Mouse (Mus musculus) midbrain, embryonic 15.5 days (tissue): ENCODE data around the gene Fcf1. TPM values are rescaled to one million over a fixed set of nuclear protein-coding genes. Genes with fewer than 3 reads are reported as not detected.

Experiments
- ATAC-seq: fragments of 200-750 bp; cut with Nextera tagmentation; replicated peaks from 2 replicates; pipeline ENCODE4 v1.8.0; 2017; ENCODE audit warnings: moderate TSS enrichment
- H3K27ac ChIP-seq: fragments of 300-500 bp; sonication (generic); 2 replicates; pipeline ENCODE4 v1.5.1; 2015; ENCODE audit warnings: mild to moderate bottlenecking, inconsistent platforms
- H3K27me3 ChIP-seq: fragments of 300-500 bp; sonication (generic); replicated peaks from 2 replicates; pipeline ENCODE4 v1.6.1; 2015; ENCODE audit warnings: inconsistent platforms
- H3K36me3 ChIP-seq: fragments of 300-500 bp; sonication (generic); replicated peaks from 2 replicates; pipeline ENCODE4 v1.6.1; 2015; ENCODE audit warnings: inconsistent platforms
- H3K4me1 ChIP-seq: fragments of 300-500 bp; sonication (generic); 2 replicates; pipeline ENCODE4 v1.6.1; 2015; ENCODE audit warnings: inconsistent platforms
- H3K4me2 ChIP-seq: fragments of 300-500 bp; sonication (generic); 2 replicates; pipeline ENCODE4 v1.6.1; 2015; ENCODE audit warnings: inconsistent platforms, mild to moderate bottlenecking, moderate library complexity
- H3K4me3 ChIP-seq: fragments of 300-500 bp; sonication (generic); 2 replicates; pipeline ENCODE4 v1.5.1; 2015; ENCODE audit warnings: mild to moderate bottlenecking, inconsistent platforms
- H3K9ac ChIP-seq: fragments of 300-500 bp; sonication (generic); 2 replicates; pipeline ENCODE4 v1.6.1; 2015; ENCODE audit warnings: mild to moderate bottlenecking, inconsistent platforms
- H3K9me3 ChIP-seq: fragments of 300-500 bp; sonication (generic); 2 replicates; pipeline ENCODE4 v1.6.1; 2016; ENCODE audit warnings: inconsistent platforms
- WGBS: fragments of 180-500 bp; shearing (Covaris S2); methylation state at CpG from one replicate; pipeline ENCODE4 v1.1.7; 2015; ENCODE audit warnings: mixed read lengths; 5-methylcytosine and 5-hydroxymethylcytosine counted together
- polyA plus RNA-seq: library from polyadenylated mRNA; unstranded; fragments of >200 nt; fragmentation: Nextera tagmentation; extraction: Ambion mirVana; gene quantifications from 2 replicates; pipeline ENCODE4 v1.2.1, GENCODE M21; 2015

Fcf1 gene
- 79.5 and 81.8 TPM in 2 replicates for polyA plus RNA-seq

DNA sequence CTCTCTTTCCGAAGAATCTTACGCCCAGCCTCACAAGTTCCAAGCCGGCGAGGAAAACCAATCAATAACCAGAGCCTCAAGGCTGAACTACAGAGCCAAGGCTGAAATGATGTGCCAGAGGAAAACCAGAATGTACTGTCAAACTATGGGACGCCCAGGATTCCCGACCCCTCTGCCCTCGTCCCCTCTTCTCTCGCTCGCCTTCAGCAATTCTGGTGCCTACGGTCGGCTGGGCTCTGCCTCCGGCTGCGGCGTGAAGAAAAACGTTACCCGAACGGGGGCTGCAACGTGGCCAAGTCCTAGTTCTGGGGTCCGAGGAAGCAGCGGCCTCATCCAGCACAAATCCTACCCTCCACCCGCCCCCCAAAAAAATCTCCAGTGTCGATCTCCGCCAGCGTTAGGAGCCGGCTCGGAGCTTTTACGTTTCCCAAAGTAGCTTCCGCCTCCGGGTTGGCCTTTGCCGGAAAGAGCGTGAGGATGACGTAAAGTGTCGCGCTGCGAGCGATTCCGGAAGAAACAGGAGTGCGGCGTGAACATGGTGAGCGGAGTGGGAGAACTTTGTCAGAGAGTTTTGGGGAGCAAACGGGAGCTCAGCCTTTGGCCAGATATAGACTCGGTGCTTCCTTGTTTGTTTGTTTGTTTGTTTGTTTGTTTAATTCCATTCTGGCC is at the start of gene Fcf1, which contains the start of gene Arel1:
Fcf1 (plus strand) TSS at position 470 of the 669 bp plus-strand sequence.
Arel1 (minus strand) TSS at position 473 of the 669 bp plus-strand sequence.
- Histone ChIP-seq H3K4me2 (peak within 1 kb of the TSS; percentile 88), H3K9ac (peak within 1 kb of the TSS; percentile 72), H3K27ac (peak within 1 kb of the TSS; percentile 71), H3K4me3 (peak within 1 kb of the TSS; percentile 76), H3K36me3 (peaks cover 6% of the 10 kb centered on the region; the same call in 1 of the 2 replicates), H3K4me1 (peaks cover 20% of the 10 kb centered on the region), H3K27me3 (no peaks in the 10 kb centered on the region), H3K9me3 (no peaks in the 10 kb centered on the region)
- WGBS = under 1% methylated on average over 42 of the region's 42 CpGs
- ATAC-seq = peak; percentile 89

DNA sequence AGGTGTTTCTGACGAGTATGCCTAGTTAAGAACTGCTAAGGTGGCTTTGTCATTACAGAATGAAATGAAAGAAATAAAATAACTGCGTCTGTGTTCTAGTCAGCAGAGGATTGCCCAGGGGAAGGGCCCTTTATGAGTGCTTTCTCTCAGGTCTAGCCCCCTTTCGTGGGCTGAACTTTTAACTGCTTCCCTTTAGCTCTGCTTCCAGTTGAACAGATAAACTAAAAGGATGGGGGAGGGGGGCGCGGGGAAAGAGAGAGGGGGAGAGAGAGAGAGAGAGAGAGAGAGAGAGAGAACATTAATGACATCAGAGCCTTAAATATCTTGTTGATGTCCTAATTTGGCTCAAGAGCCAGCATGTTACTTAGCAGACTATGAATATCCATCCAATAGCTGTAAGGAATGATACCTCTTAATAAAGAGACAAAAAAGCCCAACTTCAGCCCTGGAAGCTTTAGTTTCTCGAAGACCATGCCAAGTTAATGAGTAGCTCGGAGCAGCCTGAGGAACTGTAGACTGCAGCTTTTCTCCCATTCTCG is 48.7 kb upstream of the Fcf1 start:
- Histone ChIP-seq H3K27me3 (no peaks in the 10 kb centered on the region), H3K4me3 (no peak overlapping the region), H3K36me3 (peaks cover 45% of the 10 kb centered on the region; the same call in 1 of the 2 replicates), H3K9me3 (no peaks in the 10 kb centered on the region), H3K4me1 (no peaks in the 10 kb centered on the region), H3K9ac (no peak overlapping the region), H3K27ac (no peak overlapping the region), H3K4me2 (no peak overlapping the region)
- ATAC-seq = no peak
- 80% methylated on average over 8 of the region's 8 CpGs for WGBS

DNA sequence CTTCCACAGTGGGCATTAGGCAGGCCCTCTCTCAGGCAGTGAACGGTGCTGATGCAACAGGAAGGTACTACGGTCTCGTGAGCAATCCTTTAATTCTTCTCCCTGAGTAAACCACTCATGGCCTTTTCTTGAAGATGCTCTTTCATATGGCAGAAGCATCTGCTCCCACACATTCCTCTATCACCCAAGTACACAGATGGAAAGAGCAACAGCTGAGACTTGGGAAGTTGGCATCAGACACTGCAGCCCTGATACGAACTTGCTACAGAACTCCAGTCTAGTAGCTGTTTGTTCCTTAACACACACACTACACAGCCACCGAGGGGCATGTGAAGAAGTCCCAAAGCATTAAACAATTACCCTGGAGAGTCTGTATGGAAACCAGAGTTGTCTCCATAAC is 46.4 kb upstream of the Fcf1 start:
- Histone ChIP-seq H3K27me3 (no peaks in the 10 kb centered on the region), H3K4me3 (no peak overlapping the region), H3K4me2 (no peak overlapping the region), H3K36me3 (peaks cover 51% of the 10 kb centered on the region), H3K9me3 (no peaks in the 10 kb centered on the region), H3K4me1 (no peaks in the 10 kb centered on the region), H3K9ac (no peak overlapping the region), H3K27ac (no peak overlapping the region)
- no peak for ATAC-seq
- WGBS = 97% methylated on average over 5 of the region's 5 CpGs

DNA sequence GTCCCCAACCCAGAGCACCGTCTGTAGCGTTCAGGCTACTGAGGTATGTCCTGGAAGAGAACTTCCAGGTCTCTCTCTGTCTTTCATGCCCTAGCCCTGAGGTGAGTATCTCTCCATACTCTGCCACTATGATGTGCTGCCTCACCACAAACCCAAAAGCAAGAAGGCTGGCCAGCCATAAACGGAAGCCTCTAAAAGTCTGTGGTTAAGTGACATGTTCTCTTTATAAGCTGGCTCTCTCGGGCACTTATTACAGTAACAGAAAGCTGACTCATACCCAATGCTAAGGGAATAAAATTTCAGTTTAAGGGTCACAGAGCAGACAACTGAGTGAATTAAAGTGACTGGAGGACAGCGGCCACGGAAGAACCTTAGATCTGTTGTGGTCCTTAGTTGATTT is 44.2 kb upstream of the Fcf1 start:
- 95% methylated on average over 6 of the region's 6 CpGs for WGBS
- Histone ChIP-seq H3K4me3 (no peak overlapping the region), H3K27me3 (no peaks in the 10 kb centered on the region), H3K4me1 (no peaks in the 10 kb centered on the region), H3K27ac (no peak overlapping the region), H3K36me3 (peaks cover 42% of the 10 kb centered on the region), H3K4me2 (no peak overlapping the region), H3K9me3 (no peaks in the 10 kb centered on the region), H3K9ac (no peak overlapping the region)
- ATAC-seq = no peak

DNA sequence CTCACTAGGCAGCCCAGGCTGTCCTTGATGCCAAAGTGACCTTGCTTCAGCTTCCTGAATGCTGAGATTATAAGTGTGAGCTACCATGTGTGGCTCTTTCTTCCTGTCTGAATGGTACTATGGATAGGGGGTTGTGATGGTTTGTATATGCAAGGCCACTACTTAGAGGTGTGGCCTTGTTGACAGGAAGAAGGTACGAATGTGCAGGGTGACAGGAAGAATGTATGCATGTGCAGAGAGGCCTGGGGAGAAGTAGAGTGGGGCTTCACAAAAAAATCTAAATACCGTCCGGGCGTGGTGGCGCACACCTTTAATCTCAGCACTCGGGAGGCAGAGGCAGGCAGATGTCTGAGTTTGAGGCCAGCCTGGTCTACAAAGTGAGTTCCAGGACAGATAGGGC is 38.5 kb upstream of the Fcf1 start:
- peaks cover 37% of the 10 kb centered on the region for H3K36me3 ChIP-seq
- ATAC-seq = no peak
- WGBS = 95% methylated on average over 6 of the region's 6 CpGs

DNA sequence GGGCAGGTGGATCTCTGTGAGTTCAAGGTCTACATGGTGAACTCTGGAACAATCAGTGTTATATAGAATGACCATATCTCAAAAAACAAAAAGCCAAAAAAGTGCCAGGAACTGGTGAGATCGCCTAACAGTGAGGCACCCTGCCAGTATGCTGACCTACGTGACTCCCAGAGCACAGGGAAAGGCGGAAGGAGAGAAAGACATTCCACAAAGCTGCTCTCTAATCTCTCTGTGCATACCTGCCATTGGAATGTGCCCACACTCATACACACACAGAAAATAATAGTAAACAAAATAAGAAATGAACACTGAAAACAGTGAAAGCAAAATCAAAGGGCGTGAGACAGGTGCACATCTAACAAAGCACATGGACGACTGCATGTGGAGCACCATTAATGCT is 35.4 kb upstream of the Fcf1 start:
- no peaks in the 10 kb centered on the region for H3K4me1 ChIP-seq
- no peaks in the 10 kb centered on the region for H3K9me3 ChIP-seq
- no peak for ATAC-seq
- WGBS = 83% methylated on average over 5 of the region's 5 CpGs
- H3K27ac ChIP-seq = no peak overlapping the region
- no peak overlapping the region for H3K9ac ChIP-seq
- H3K36me3 ChIP-seq = peaks cover 34% of the 10 kb centered on the region
- no peak overlapping the region for H3K4me3 ChIP-seq
- H3K27me3 ChIP-seq = no peaks in the 10 kb centered on the region
- no peak overlapping the region for H3K4me2 ChIP-seq

More for the DNA sequence above, 38.5 kb upstream of the Fcf1 start:
- Histone ChIP-seq H3K9me3 (no peaks in the 10 kb centered on the region), H3K9ac (no peak overlapping the region), H3K27ac (no peak overlapping the region), H3K27me3 (no peaks in the 10 kb centered on the region), H3K4me3 (no peak overlapping the region), H3K4me1 (no peaks in the 10 kb centered on the region), H3K4me2 (no peak overlapping the region)

DNA sequence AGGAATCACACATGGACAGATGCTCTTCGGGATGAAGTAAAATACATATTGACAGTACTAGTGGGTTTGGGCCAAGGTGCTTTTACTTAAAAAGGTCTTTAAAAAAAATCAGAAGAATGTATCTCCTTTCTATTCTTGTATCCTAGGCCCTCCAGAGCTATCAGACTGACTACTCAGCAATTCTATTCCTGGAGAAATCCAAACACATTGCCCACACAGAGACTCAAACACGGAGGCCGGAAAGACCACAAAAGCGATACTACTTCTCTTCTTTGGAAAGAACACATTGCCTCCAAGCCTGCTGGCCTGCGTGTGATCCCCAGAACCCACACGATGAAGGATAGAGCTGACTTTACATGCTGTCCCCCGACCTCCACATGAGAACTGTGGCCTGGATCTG is 31.6 kb upstream of the Fcf1 start:
- H3K4me1 ChIP-seq = no peaks in the 10 kb centered on the region
- no peak for ATAC-seq
- H3K4me3 ChIP-seq = no peak overlapping the region
- peaks cover 37% of the 10 kb centered on the region for H3K36me3 ChIP-seq
- no peaks in the 10 kb centered on the region for H3K9me3 ChIP-seq
- H3K4me2 ChIP-seq = no peak overlapping the region
- H3K27me3 ChIP-seq = no peaks in the 10 kb centered on the region
- no peak overlapping the region for H3K9ac ChIP-seq
- WGBS = 97% methylated on average over 7 of the region's 7 CpGs
- no peak overlapping the region for H3K27ac ChIP-seq

DNA sequence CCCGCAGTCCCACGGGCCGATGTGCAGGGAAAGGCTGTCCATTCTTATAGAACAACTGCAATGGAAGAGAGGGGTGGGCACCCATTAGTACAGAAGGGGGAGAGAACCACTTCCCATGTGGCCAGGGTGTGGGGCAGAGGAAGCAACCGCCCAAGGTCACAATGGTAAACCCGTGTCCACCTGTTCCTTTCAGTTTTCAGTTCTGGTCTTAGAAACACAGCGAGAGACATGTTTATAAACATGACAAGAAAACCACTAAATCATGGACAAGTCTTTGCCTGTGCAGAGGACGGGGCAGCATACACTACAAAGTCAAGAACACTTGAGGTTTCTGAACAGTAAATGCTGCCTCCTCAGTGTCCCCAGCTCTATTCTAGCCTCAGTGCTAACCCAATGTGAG is 30.4 kb upstream of the Fcf1 start:
- H3K4me1 ChIP-seq = no peaks in the 10 kb centered on the region
- no peaks in the 10 kb centered on the region for H3K27me3 ChIP-seq
- WGBS = 97% methylated on average over 7 of the region's 7 CpGs
- H3K9me3 ChIP-seq = no peaks in the 10 kb centered on the region
- H3K9ac ChIP-seq = no peak overlapping the region
- ATAC-seq = no peak
- H3K36me3 ChIP-seq = peaks cover 30% of the 10 kb centered on the region
- no peak overlapping the region for H3K4me2 ChIP-seq
- H3K4me3 ChIP-seq = no peak overlapping the region
- no peak overlapping the region for H3K27ac ChIP-seq

DNA sequence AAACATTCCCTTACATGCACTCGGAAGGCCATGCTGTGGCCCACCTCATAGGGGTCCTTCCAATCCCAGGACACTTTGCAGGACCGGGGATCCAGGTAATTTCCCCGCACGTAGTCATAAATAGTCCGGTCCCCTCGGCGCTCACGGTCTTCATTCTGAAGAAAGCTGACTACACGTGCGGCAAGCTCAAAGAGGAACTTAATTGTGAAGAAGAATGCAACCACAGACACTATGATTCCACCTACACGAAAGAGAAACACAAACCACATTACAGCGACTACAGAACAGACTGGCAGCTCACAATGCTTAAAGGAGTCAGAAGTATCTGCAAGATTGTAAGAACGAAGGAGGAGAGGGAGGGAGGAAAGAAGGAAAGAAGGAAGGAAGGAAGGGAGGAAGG is 29.0 kb upstream of the Fcf1 start:
- H3K9me3 ChIP-seq = no peaks in the 10 kb centered on the region
- WGBS = 94% methylated on average over 13 of the region's 13 CpGs
- H3K4me3 ChIP-seq = no peak overlapping the region
- H3K9ac ChIP-seq = no peak overlapping the region
- H3K4me2 ChIP-seq = no peak overlapping the region
- H3K4me1 ChIP-seq = no peaks in the 10 kb centered on the region
- peaks cover 30% of the 10 kb centered on the region for H3K36me3 ChIP-seq
- no peaks in the 10 kb centered on the region for H3K27me3 ChIP-seq
- ATAC-seq = no peak
- H3K27ac ChIP-seq = no peak overlapping the region

DNA sequence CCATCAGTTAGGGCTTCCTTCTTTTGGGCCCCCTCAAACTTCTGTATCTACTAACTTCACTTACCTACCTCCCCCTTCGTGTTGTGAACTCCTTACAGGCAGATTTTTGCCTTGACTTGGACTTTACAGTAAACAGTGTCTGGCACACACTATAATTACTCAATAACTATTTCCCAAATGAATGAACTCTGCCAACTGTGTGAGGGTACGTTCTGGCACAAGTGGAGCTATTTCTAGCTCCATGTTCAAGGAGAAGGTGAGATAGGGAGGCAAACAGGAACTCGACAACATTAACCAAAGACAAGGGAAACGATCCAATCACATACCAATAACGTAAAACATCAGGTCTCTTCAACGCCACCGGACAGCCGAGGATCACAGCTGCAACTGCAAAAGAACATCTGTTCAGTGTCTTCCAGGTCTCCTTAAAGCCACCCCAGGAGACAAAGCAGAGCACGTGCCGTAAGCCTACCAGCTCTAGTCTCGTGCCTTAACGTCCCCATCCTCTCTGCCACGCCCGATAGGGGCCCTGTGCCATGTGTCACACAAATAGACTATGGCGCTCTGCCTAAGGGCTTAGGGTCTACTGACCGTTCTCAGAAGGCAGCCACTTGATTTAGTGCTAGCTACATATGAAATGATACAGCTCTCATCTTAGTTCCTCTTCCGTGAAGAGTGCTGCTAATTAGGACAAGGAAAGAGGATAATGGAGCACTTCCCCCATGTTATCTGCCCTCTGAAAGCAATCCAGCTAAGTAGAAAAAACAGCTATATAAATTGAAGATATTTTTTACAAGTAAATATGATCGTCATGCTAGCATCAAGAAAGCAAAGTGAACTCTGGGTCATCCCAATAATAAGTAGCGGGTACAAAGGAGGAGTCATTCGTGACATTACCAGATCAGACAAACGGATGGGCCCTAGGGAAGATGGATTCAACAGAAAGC is 27.4 kb upstream of the Fcf1 start:
- H3K27me3 ChIP-seq = no peaks in the 10 kb centered on the region
- no peak overlapping the region for H3K4me2 ChIP-seq
- peaks cover 36% of the 10 kb centered on the region for H3K36me3 ChIP-seq
- no peak overlapping the region for H3K4me3 ChIP-seq
- H3K9ac ChIP-seq = no peak overlapping the region
- no peak for ATAC-seq
- no peaks in the 10 kb centered on the region for H3K9me3 ChIP-seq
- 91% methylated on average over 21 of the region's 21 CpGs for WGBS
- H3K4me1 ChIP-seq = no peaks in the 10 kb centered on the region
- H3K27ac ChIP-seq = no peak overlapping the region

DNA sequence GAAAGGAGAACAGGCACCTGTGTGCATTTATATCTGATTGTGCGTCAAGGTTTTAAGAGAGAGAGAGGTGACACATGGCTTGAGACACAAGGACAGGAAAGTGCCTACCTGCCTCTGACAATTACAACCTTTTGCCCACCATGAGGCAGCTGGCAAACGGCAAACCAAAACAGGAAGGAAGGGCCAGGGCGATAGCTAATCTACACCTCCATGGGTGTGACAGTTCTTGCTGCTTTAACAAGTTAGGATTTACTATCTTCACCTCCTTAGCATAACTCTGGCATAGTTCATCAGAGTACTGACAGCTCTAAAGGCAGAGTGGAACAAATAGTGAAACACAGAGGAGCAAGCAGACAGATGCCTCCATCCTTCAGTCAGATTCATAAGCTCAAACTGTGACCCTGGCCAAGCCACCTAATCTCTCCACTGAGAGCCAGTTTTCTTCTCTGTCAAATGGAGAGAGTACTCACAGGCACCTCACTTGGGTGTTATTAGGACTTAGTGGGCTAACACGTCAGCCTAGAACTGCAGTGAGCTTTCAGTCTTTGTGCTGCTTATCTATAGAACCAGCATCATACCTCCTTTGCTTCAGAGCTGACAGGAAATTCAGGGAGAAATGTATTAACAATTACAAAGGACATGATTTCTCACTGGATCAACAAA is 26.4 kb upstream of the Fcf1 start:
- Histone ChIP-seq H3K9me3 (no peaks in the 10 kb centered on the region), H3K4me3 (no peak overlapping the region), H3K9ac (no peak overlapping the region), H3K27me3 (no peaks in the 10 kb centered on the region), H3K4me2 (no peak overlapping the region), H3K4me1 (no peaks in the 10 kb centered on the region), H3K36me3 (peaks cover 35% of the 10 kb centered on the region), H3K27ac (no peak overlapping the region)
- no peak for ATAC-seq
- 92% methylated on average over 4 of the region's 4 CpGs for WGBS
